Mouse (Mus musculus): ENCODE measurements around the gene Sf1. TPM values are rescaled to one million over a fixed set of nuclear protein-coding genes. Genes with fewer than 3 reads are reported as not detected.

Gene Sf1
- total and polyA plus RNA-seq, 2 experiments from 2014 or later: 38.3 to 41.8 TPM

- Histone ChIP-seq H3K36me3 (replicated peaks; ENCODE audit: control insufficient read depth, insufficient read depth, low read length) (no peaks in the 10 kb centered on the region), H3K9me3 (replicated peaks; ENCODE audit: control insufficient read depth, low read length) (no peaks in the 10 kb centered on the region), H3K4me1 (ENCODE audit: control insufficient read depth, insufficient read depth) (0 out of 2 replicates have a peak, but pooled peaks cover 4% of the 10 kb centered on the region), H3K4me3 (ENCODE audit: low read depth, low read length) (no peak overlapping the region), H3K27me3 (ENCODE audit: control insufficient read depth, insufficient read depth, low read length) (peaks cover 80% of the 10 kb centered on the region), H3K4me2 (ENCODE audit: low read depth, low read length) (no peak overlapping the region), H3K27ac (ENCODE audit: low read depth) (no peak overlapping the region), H3K9ac (replicated peaks; ENCODE audit: low read depth, low read length) (no peak overlapping the region)
- WGBS: 58% methylated on average over 9 of the region's 9 CpGs
- DNase-seq (ENCODE audit: low spot score) (no peak), ATAC-seq (ENCODE audit: insufficient read depth, low read depth) (no peak)
- TF ChIP-seq EP300 (IDR thresholded peaks at IDR 0.05; ENCODE audit: low read depth) (no peak), CTCF (IDR thresholded peaks at IDR 0.05; ENCODE audit: low read depth) (no peak)
Observed at GRCm38 (mm10) chr19:6419805-6420310, 56.4 kb downstream of the Sf1 start.

GRCm38 (mm10) chr19:6420481-6421210 is 57.2 kb downstream of the Sf1 start:
- Histone ChIP-seq H3K4me2 (ENCODE audit: low read depth, low read length) (no peak overlapping the region), H3K9me3 (replicated peaks; ENCODE audit: control insufficient read depth, low read length) (no peaks in the 10 kb centered on the region), H3K9ac (replicated peaks; ENCODE audit: low read depth, low read length) (no peak overlapping the region), H3K27me3 (ENCODE audit: control insufficient read depth, insufficient read depth, low read length) (peaks cover 87% of the 10 kb centered on the region), H3K27ac (ENCODE audit: low read depth) (no peak overlapping the region), H3K4me1 (ENCODE audit: control insufficient read depth, insufficient read depth) (0 out of 2 replicates have a peak, but pooled peaks cover 4% of the 10 kb centered on the region), H3K4me3 (ENCODE audit: low read depth, low read length) (no peak overlapping the region), H3K36me3 (replicated peaks; ENCODE audit: control insufficient read depth, insufficient read depth, low read length) (no peaks in the 10 kb centered on the region)
- WGBS: 56% methylated on average over 19 of the region's 19 CpGs
- ATAC-seq (ENCODE audit: insufficient read depth, low read depth) (no peak), DNase-seq (ENCODE audit: low spot score) (no peak)
- no peak for TF ChIP-seq EP300 (IDR thresholded peaks at IDR 0.05; ENCODE audit: low read depth)

GRCm38 (mm10) chr19:6421211-6421590 is 57.7 kb downstream of the Sf1 start:
- DNase-seq (ENCODE audit: low spot score): no peak
- Histone ChIP-seq H3K4me2 (ENCODE audit: low read depth, low read length) (no peak overlapping the region), H3K4me3 (ENCODE audit: low read depth, low read length) (no peak overlapping the region), H3K27ac (ENCODE audit: low read depth) (no peak overlapping the region), H3K27me3 (ENCODE audit: control insufficient read depth, insufficient read depth, low read length) (peaks cover 93% of the 10 kb centered on the region), H3K36me3 (replicated peaks; ENCODE audit: control insufficient read depth, insufficient read depth, low read length) (no peaks in the 10 kb centered on the region), H3K4me1 (ENCODE audit: control insufficient read depth, insufficient read depth) (0 out of 2 replicates have a peak, but pooled peaks cover 4% of the 10 kb centered on the region), H3K9ac (replicated peaks; ENCODE audit: low read depth, low read length) (no peak overlapping the region), H3K9me3 (replicated peaks; ENCODE audit: control insufficient read depth, low read length) (no peaks in the 10 kb centered on the region)
- 67% methylated on average over 9 of the region's 9 CpGs for WGBS
- ATAC-seq (ENCODE audit: insufficient read depth, low read depth): no peak
- TF ChIP-seq EP300 (IDR thresholded peaks at IDR 0.05; ENCODE audit: low read depth) (no peak), CTCF (IDR thresholded peaks at IDR 0.05; ENCODE audit: low read depth) (no peak)

- 0 out of 2 replicates have a peak, but pooled peaks cover 4% of the 10 kb centered on the region for H3K4me1 ChIP-seq (ENCODE audit: control insufficient read depth, insufficient read depth)
- TF ChIP-seq CTCF (IDR thresholded peaks at IDR 0.05; ENCODE audit: low read depth) (no peak), EP300 (IDR thresholded peaks at IDR 0.05; ENCODE audit: low read depth) (no peak)
- H3K4me3 ChIP-seq (ENCODE audit: low read depth, low read length): no peak overlapping the region
- DNase-seq (ENCODE audit: low spot score) (no peak), ATAC-seq (ENCODE audit: insufficient read depth, low read depth) (no peak)
- no peak overlapping the region for H3K9ac ChIP-seq (replicated peaks; ENCODE audit: low read depth, low read length)
- no peak overlapping the region for H3K4me2 ChIP-seq (ENCODE audit: low read depth, low read length)
- H3K9me3 ChIP-seq (replicated peaks; ENCODE audit: control insufficient read depth, low read length): no peaks in the 10 kb centered on the region
- H3K27me3 ChIP-seq (ENCODE audit: control insufficient read depth, insufficient read depth, low read length): peaks cover 95% of the 10 kb centered on the region
- WGBS: 65% methylated on average over 7 of the region's 7 CpGs
- H3K27ac ChIP-seq (ENCODE audit: low read depth): no peak overlapping the region
- H3K36me3 ChIP-seq (replicated peaks; ENCODE audit: control insufficient read depth, insufficient read depth, low read length): no peaks in the 10 kb centered on the region
Observed at GRCm38 (mm10) chr19:6422014-6422413, 58.5 kb downstream of the Sf1 start.

GRCm38 (mm10) chr19:6423241-6423640 is 59.8 kb downstream of the Sf1 start:
- WGBS: 76% methylated on average over 16 of the region's 16 CpGs
- no peak overlapping the region for H3K4me2 ChIP-seq (ENCODE audit: low read depth, low read length)
- DNase-seq (ENCODE audit: low spot score) (no peak), ATAC-seq (ENCODE audit: insufficient read depth, low read depth) (no peak)
- no peaks in the 10 kb centered on the region for H3K9me3 ChIP-seq (replicated peaks; ENCODE audit: control insufficient read depth, low read length)
- TF ChIP-seq CTCF (IDR thresholded peaks at IDR 0.05; ENCODE audit: low read depth): no peak
- no peak for TF ChIP-seq EP300 (IDR thresholded peaks at IDR 0.05; ENCODE audit: low read depth)
- H3K4me1 ChIP-seq (ENCODE audit: control insufficient read depth, insufficient read depth): peaks cover 4% of the 10 kb centered on the region; the same call in 1 of the 2 replicates
- H3K9ac ChIP-seq (replicated peaks; ENCODE audit: low read depth, low read length): no peak overlapping the region
- peaks cover 95% of the 10 kb centered on the region for H3K27me3 ChIP-seq (ENCODE audit: control insufficient read depth, insufficient read depth, low read length)
- no peak overlapping the region for H3K27ac ChIP-seq (ENCODE audit: low read depth)
- H3K4me3 ChIP-seq (ENCODE audit: low read depth, low read length): no peak overlapping the region
- no peaks in the 10 kb centered on the region for H3K36me3 ChIP-seq (replicated peaks; ENCODE audit: control insufficient read depth, insufficient read depth, low read length)

Measured in heart, postnatal 0 days (tissue).